Mouse (Mus musculus) intestine, postnatal 0 days (tissue): ENCODE data around the gene Gmpr. TPM values are rescaled to one million over a fixed set of nuclear protein-coding genes. Genes with fewer than 3 reads are reported as not detected.

Source experiments
- ATAC-seq: fragments of 200-750 bp; cut with Nextera tagmentation; 2 replicates; pipeline ENCODE4 v1.8.0; 2017; ENCODE audit warnings: mild to moderate bottlenecking, moderate TSS enrichment, moderate library complexity
- H3K27ac ChIP-seq: fragments of 300-500 bp; sonication (generic); 2 replicates; pipeline ENCODE4 v1.5.1; 2014; ENCODE audit warnings: mild to moderate bottlenecking, low read depth, low read length, moderate library complexity
- H3K27me3 ChIP-seq: fragments of 300-500 bp; sonication (generic); replicated peaks from 2 replicates; pipeline ENCODE4 v1.6.1; 2014; ENCODE audit warnings: low read length, mixed read lengths; ENCODE audit not compliant: control insufficient read depth, insufficient read depth
- H3K36me3 ChIP-seq: fragments of 300-500 bp; sonication (generic); 2 replicates; pipeline ENCODE4 v1.6.1; 2014; ENCODE audit warnings: mild to moderate bottlenecking, moderate library complexity; ENCODE audit not compliant: control insufficient read depth, insufficient read depth
- H3K4me1 ChIP-seq: fragments of 300-500 bp; sonication (generic); replicated peaks from 2 replicates; pipeline ENCODE4 v1.6.1; 2014; ENCODE audit warnings: antibody characterized with exemption, low read length, mixed read lengths; ENCODE audit not compliant: control insufficient read depth, insufficient read depth
- H3K4me2 ChIP-seq: fragments of 300-500 bp; sonication (generic); replicated peaks from 2 replicates; pipeline ENCODE4 v1.6.1; 2014; ENCODE audit warnings: low read depth, mild to moderate bottlenecking, moderate library complexity
- H3K4me3 ChIP-seq: fragments of 300-500 bp; sonication (generic); 2 replicates; pipeline ENCODE4 v1.5.1; 2014; ENCODE audit warnings: low read depth, low read length
- H3K9ac ChIP-seq: fragments of 300-500 bp; sonication (generic); 2 replicates; pipeline ENCODE4 v1.6.1; 2014; ENCODE audit warnings: mild to moderate bottlenecking, low read depth, low read length
- H3K9me3 ChIP-seq: fragments of 300-500 bp; sonication (generic); 2 replicates; pipeline ENCODE4 v1.6.1; 2016; ENCODE audit warnings: mixed run types; ENCODE audit not compliant: control insufficient read depth
- CTCF ChIP-seq: sonication (generic); IDR thresholded peaks from 2 replicates; pipeline ENCODE4 v1.5.1; 2016; ENCODE audit warnings: low read depth, mild to moderate bottlenecking, control low read depth, antibody characterized with exemption, moderate library complexity
- WGBS: fragments of 180-500 bp; shearing (Covaris S2); extraction: QIAGEN DNeasy Blood & Tissue Kit; methylation state at CpG from one replicate; pipeline ENCODE4 v1.1.7; 2014; 5-methylcytosine and 5-hydroxymethylcytosine counted together
- polyA plus RNA-seq: library from polyadenylated mRNA; unstranded; fragments of >200 nt; fragmentation: Nextera tagmentation; extraction: Ambion mirVana; gene quantifications from 2 replicates; pipeline ENCODE4 v1.2.1, GENCODE M21; 2015

Gene Gmpr
- polyA plus RNA-seq, 1 experiment from 2014 or later, result 20.5 TPM

DNA sequence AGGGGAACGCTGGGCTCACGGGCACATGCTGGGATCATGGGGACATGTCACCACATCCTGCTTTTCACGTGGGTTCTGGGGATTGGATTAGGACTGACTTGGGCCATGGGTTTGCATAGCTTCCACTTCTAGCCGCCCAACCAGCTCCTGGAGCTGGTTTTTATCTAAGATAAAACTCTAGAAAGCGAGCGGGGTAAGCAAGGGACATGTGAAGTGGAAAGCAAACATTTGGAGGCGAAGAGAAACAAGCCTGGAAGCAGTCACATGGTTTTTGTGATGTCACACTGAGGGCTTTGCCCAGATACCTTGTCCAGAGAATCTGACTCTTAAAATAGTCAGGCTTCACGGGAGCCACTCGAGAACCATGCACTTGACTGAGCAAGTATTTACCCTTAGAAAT is 29.9 kb downstream of the Gmpr start:
- no peak for TF ChIP-seq CTCF
- H3K4me1 ChIP-seq, result no peaks in the 10 kb centered on the region
- H3K9me3 ChIP-seq, result no peaks in the 10 kb centered on the region
- H3K27me3 ChIP-seq, result no peaks in the 10 kb centered on the region
- no peak for ATAC-seq
- no peak overlapping the region for H3K4me2 ChIP-seq
- H3K36me3 ChIP-seq, result no peaks in the 10 kb centered on the region
- 65% methylated on average over 9 of the region's 9 CpGs for WGBS
- H3K9ac ChIP-seq, result no peak overlapping the region
- no peak overlapping the region for H3K4me3 ChIP-seq
- no peak overlapping the region for H3K27ac ChIP-seq

DNA sequence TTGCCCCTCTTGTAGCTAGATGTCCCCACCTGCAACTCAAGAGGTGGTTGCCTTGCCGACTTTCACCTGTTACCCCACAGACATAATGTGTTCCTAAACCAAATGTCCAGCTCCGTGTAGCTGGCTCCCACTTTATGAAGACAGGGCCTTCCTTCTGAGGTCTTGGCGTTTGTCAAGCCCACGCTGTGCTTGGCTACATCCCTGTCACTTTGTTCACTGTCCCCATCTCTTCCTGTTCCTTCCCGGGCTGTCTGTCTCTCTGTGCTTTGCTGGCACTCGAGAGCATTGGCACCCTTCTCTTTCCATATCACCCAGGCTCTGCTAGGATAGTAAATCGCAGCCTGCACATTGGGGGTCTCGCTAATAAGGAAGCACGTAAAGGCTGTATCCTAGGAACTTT is 30.8 kb downstream of the Gmpr start:
- Histone ChIP-seq H3K9ac (no peak overlapping the region), H3K27ac (no peak overlapping the region), H3K4me3 (no peak overlapping the region), H3K4me1 (no peaks in the 10 kb centered on the region), H3K36me3 (no peaks in the 10 kb centered on the region), H3K27me3 (no peaks in the 10 kb centered on the region), H3K4me2 (no peak overlapping the region), H3K9me3 (no peaks in the 10 kb centered on the region)
- TF ChIP-seq CTCF, result no peak
- WGBS, result 87% methylated on average over 9 of the region's 9 CpGs
- ATAC-seq, result no peak

DNA sequence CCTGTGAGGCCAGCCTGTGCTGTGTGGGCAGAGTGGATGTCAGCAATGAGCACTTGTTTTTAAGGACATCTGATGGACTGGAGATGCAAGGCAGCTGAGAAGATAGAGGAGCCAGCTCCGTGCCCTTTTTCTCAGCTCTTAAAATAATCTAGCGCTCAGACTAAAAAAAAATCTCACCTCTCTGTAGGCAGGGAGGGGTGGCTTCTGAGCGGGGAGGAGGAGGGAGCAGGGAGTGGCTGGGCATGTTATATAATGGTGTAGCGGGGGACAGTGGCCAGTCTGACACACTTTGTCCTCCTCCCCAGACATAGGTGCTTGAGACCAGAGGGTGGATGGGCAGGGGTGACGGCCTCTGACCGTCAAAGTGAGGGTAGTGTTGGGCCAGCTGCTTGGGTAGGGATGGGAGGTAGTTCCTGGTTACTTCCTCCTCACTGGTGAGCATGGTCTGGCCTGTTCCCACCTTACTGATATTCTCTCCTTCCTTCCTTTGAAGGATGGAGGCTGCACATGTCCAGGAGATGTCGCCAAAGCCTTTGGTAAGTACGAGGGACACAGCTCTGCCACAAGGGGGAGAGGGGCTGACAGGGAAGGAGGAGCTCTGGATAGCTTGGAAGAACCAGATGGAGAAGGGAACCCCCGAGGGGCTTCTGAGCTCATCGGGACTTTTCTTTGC is 31.4 kb downstream of the Gmpr start:
- Histone ChIP-seq H3K27me3 (no peaks in the 10 kb centered on the region), H3K4me2 (peak overlapping the region; percentile 66), H3K4me3 (peak overlapping the region; percentile 31), H3K9ac (no peak overlapping the region), H3K9me3 (no peaks in the 10 kb centered on the region), H3K4me1 (no peaks in the 10 kb centered on the region), H3K27ac (no peak overlapping the region), H3K36me3 (no peaks in the 10 kb centered on the region)
- peak; percentile 31; the same call in 1 of the 2 replicates for ATAC-seq
- WGBS, result 27% methylated on average over 10 of the region's 10 CpGs
- peak; percentile 85 for TF ChIP-seq CTCF

DNA sequence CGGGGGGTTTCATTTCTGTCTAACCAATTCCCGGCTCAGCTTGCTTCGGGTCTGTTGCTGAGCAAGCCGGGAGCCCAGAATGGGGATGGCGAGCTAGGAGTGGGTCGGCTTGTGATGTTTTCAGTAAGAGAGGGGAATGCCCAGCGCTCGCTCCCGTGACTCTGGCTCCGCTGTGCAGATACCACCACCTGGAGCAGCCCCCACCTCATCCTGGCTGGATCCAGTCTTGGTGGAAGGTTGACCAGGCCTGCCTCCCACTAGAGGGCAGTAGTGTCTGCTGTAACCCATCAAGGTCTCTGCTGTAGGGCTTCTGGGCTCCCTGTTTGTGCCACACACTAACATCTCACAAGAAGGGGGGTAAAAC is 31.9 kb downstream of the Gmpr start:
- no peak overlapping the region for H3K27ac ChIP-seq
- 15% methylated on average over 10 of the region's 10 CpGs for WGBS
- ATAC-seq, result 0 out of 2 replicates have a peak, but pooled peaks have one; percentile 64

DNA sequence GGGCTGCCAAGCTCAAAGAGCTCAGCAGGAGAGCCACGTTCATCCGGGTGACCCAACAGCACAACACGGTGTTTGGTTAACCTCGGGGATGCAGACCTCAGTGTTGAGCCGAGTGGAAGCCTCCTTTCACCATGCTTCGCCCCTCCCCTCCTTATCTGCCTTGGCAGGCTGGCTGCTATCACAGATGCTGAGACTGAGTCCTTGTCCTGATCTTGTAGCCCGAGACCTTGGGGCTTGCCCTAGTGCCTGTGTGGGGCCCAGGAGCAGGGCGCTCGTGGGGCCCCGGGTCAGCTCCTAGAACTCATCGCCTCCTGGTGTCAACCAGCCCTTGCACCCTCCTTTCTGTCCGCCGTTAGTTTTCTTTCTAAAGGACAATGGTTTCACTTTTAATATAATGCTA is 38.7 kb downstream of the Gmpr start:
- H3K27me3 ChIP-seq, result no peaks in the 10 kb centered on the region
- no peaks in the 10 kb centered on the region for H3K9me3 ChIP-seq
- no peak for TF ChIP-seq CTCF
- ATAC-seq, result no peak
- no peak overlapping the region for H3K9ac ChIP-seq
- no peak overlapping the region for H3K4me3 ChIP-seq
- no peak overlapping the region for H3K4me2 ChIP-seq
- no peak overlapping the region for H3K27ac ChIP-seq
- 73% methylated on average over 13 of the region's 13 CpGs for WGBS
- H3K36me3 ChIP-seq, result no peaks in the 10 kb centered on the region
- no peaks in the 10 kb centered on the region for H3K4me1 ChIP-seq

More for the DNA sequence above, 31.9 kb downstream of the Gmpr start:
- peak overlapping the region; percentile 66 for H3K4me2 ChIP-seq
- H3K4me1 ChIP-seq, result no peaks in the 10 kb centered on the region
- H3K4me3 ChIP-seq, result peak overlapping the region; percentile 31
- no peaks in the 10 kb centered on the region for H3K36me3 ChIP-seq
- no peak overlapping the region for H3K9ac ChIP-seq
- no peaks in the 10 kb centered on the region for H3K27me3 ChIP-seq
- H3K9me3 ChIP-seq, result no peaks in the 10 kb centered on the region
- peak; percentile 83 for TF ChIP-seq CTCF

DNA sequence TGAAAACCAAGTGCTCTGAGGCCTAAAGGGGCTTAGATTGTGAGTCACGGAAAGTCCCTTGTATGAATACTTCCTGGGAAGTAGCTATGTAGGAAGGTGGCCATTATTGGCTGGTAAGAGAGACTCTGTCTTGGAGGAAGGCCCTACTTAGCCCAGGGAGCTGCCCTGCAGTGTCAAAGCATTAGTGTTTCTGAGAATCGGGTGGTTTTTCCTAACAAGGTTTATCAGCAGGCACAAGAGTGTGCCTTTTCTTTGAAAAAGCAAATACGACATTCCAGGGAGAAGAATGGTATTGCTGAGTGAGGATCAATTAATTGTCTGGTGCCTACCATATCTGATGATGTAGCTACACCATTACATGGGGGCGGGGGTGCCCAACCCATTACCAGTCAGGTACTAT is 39.7 kb downstream of the Gmpr start:
- no peaks in the 10 kb centered on the region for H3K27me3 ChIP-seq
- ATAC-seq, result no peak
- no peaks in the 10 kb centered on the region for H3K4me1 ChIP-seq
- no peak overlapping the region for H3K4me3 ChIP-seq
- H3K9me3 ChIP-seq, result no peaks in the 10 kb centered on the region
- no peak overlapping the region for H3K27ac ChIP-seq
- no peak overlapping the region for H3K9ac ChIP-seq
- TF ChIP-seq CTCF, result no peak
- H3K4me2 ChIP-seq, result no peak overlapping the region
- no peaks in the 10 kb centered on the region for H3K36me3 ChIP-seq
- WGBS, result 72% methylated on average over 4 of the region's 4 CpGs

DNA sequence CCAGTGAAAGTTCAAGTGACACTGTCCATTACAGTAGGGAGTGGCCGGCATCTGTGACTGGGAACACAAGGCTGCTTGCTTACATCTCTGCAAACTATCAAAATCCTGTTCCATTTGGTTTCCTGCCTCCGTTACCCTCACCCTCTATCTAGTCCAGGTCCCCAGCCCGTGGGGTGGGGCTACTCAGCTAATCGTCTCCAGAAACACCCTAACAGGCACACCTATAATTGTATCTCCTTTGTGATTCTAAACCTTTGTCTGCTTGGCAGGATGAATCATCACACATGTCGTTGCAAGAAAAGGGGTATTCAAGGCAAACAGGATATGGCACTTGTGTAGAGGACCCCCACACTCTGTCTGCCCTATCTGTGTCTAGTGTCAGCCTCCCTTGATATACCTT is 40.3 kb downstream of the Gmpr start:
- no peaks in the 10 kb centered on the region for H3K27me3 ChIP-seq
- WGBS, result 70% methylated on average over 5 of the region's 5 CpGs
- H3K27ac ChIP-seq, result no peak overlapping the region
- no peak for ATAC-seq
- no peak for TF ChIP-seq CTCF
- H3K4me1 ChIP-seq, result no peaks in the 10 kb centered on the region
- no peaks in the 10 kb centered on the region for H3K36me3 ChIP-seq
- no peak overlapping the region for H3K4me3 ChIP-seq
- H3K9me3 ChIP-seq, result no peaks in the 10 kb centered on the region
- no peak overlapping the region for H3K4me2 ChIP-seq
- H3K9ac ChIP-seq, result no peak overlapping the region
